Mouse (Mus musculus): ENCODE measurements at regions not wholly inside any gene's neighbourhood (a gene's known extent, or its start where the extent isn't known, plus 50 kb on each side); places are given as distances from the start of the nearest gene placed in this dataset.

DNA sequence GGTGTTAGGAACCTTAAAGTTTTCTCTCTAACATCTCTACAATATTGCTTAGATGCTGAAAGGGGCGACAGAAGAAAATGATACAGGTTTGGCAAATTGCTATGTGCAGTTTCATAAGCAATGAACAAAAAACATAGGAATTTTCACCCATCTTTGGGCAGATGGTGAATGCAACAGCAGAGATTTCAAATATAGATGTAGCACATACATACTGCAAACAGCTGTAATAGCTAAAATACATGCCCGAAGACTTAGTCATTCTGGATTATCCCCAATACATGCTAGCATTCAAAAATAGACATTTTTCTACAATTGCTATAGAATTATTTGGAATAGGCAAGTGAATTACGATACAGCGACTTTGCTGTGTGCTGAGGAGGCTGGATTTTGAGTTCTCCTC is 544.1 kb downstream of the D3Ertd751e start:
- DNase-seq (ENCODE audit: low spot score), result no peak

GRCm38 (mm10) chr3:42312424-42312823 is 570.0 kb downstream of the D3Ertd751e start:
- DNase-seq (ENCODE audit: low spot score), result no peak

- DNase-seq (ENCODE audit: low spot score), result no peak
Observed at GRCm38 (mm10) chr3:42327708-42328107, 585.3 kb downstream of the D3Ertd751e start.

- DNase-seq (ENCODE audit: low spot score), result peak; percentile 3
Observed at GRCm38 (mm10) chr3:42342806-42343205, 600.4 kb downstream of the D3Ertd751e start.

- no peak for DNase-seq (ENCODE audit: low spot score)
Observed at GRCm38 (mm10) chr3:42376785-42377184, 634.4 kb downstream of the D3Ertd751e start.

DNA sequence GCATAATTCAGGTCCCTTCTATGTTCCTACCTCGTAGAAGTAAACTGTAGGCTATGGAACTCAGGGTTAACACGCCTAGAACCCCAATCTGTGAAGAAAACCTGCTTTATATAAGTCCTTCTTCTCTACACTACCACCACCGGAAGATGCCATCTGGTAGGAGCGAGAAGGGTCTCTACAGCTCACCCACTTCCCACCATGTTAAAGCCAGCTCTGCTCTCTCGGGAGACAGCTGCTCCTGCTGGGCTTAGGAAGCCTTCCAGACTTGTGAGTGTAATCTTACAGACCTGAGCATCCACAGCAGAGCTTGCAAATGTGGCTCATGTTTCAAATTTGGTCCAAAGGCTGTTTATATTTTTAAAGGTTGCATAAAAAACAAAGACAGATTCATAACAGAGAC is 639.7 kb downstream of the D3Ertd751e start:
- no peak for DNase-seq (ENCODE audit: low spot score)

DNA sequence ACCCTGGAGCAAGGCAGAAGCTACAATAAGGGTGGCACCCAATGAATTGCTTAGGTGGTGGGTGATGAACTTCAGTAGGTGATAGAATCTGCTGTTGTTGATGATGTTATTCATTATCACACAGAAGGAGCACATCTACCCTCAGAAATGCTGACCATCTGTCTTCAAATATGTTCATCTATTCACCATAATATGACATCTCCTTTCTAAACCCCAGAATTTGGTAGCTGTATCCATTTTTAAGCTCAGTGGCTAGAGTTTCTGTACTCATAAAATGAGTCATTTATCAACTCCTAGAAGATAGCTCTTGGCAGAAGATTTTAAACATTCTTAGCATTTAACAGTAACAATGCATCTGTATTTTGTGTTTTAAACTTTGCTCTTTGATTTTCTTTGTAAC is 660.3 kb downstream of the D3Ertd751e start:
- DNase-seq (ENCODE audit: low spot score), result peak; percentile 54

DNA sequence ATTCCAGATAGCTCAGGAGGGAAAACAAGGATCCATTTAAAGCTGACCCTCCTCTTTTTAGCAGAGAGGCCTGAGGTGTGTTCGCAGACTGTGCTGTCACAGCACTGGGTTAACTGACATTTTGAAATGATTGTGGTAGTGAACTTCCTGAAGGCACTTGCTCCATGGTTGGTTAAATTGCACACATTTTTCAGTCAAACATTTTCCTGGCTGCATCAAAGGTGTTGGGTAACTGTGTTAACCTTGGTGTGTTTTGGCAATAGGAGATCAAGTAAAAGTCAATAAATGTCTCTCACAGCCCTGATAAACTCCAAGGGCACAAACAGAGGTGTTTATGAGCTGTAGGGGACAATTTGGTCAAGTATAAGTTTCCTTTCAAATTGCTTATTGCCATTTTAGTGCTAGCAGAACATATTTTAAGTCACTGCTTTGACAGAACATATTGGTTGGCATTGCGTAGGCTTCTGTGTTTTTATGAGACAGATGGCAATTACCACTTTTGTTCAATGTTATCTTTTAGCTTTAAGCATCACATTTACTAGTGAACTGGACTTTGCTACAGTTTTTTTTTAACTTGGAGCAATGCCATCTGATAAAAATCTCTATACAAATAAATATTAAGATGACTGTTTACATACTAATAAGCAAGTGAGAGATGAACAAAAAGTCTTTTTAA is 666.7 kb downstream of the D3Ertd751e start:
- DNase-seq (ENCODE audit: low spot score), result peak; percentile 73

DNA sequence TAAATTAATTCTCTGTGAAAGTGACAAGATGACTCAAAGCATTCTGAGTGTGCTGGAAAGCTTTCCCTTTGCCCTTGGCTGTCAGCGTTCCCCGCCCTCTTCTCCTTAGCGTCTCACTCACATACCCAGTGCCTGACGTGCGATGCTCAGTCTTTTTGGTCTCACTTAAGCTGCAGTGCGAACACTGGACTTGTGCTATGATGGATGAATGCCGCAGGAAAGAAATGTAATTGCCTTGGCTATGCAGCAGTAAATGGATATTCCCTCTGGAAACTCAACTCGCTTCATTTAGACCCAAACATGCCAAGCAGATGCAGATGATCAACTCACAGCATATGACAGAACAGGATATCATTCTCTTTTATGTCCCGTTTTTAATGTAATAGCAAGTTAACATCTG is 685.0 kb downstream of the D3Ertd751e start:
- no peak for DNase-seq (ENCODE audit: low spot score)

- no peak for DNase-seq (ENCODE audit: low spot score)
Observed at GRCm38 (mm10) chr3:42449575-42449974, 707.2 kb downstream of the D3Ertd751e start.

GRCm38 (mm10) chr3:42464353-42464752 is 721.9 kb downstream of the D3Ertd751e start:
- no peak for DNase-seq (ENCODE audit: low spot score)

DNA sequence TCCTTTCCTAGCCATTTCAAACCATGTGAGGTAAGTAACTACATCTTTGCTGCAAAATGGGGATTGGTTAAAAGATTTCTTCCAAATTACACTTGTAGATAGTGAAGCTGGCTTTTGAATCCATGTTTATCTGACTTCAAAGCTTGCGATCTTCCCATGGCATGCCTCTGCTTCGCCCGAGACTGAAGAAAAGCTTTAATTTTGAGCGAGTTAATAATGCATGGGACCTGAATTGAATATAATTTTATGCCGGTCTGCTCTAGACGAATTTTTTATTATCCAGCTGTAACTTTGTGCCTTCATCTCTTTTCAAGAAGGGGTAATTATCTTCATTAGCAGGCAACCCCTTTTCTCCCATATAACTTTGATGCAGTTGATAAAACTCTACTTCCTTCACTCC is 724.7 kb downstream of the D3Ertd751e start:
- DNase-seq (ENCODE audit: low spot score), result no peak

DNA sequence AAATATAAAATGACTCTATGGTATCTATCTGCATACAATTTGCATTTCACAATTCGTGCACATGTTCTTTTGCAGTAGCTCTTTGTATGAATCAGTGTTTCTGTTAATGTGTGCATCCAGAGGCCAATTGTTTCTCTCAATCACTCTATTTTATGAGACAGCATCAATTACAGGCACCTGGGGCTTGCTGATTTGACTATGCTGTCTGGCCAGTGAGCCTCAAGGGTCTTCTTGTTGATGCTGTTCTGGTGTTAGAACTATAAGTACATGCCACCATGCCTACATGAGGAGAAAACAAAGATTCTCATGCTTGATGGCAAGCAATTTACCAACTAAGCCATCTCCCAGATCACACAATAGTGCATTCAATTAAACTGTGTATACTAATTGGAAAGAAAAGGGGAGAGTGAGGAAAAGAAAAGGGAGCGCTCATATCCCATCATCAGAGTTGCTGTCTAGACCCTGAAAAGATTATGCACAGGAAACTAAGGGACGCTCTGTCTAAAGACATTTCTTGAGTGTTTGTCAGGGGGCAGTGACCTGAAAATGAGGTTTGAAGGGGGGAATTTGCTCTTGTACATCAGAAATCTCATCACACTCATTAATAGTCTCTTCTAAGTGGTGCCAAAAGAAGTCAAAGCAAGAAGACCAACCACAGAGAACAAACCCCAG is 772.6 kb downstream of the D3Ertd751e start:
- DNase-seq (ENCODE audit: low spot score), result no peak

DNA sequence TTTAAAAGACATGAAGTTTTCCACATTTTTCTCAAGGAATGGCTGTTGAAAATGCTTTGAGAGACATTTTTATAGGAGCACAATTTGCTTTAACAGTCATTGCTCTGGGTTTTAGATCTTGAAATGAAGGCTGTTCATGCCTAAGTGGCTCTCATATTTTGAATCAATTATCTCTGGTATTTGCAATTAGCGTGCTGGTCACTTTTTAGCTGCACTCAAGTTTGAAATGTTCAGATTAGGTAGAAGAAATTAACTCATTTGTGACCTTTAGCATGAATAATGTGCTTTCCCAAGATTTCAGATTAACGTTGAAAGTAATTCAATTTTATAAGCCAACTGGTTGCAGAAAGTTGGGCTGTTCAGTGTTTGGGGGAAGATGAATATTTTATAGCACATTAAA is 773.9 kb downstream of the D3Ertd751e start:
- DNase-seq (ENCODE audit: low spot score), result no peak

GRCm38 (mm10) chr3:42531397-42531796 is 789.0 kb downstream of the D3Ertd751e start:
- no peak for DNase-seq (ENCODE audit: low spot score)

DNA sequence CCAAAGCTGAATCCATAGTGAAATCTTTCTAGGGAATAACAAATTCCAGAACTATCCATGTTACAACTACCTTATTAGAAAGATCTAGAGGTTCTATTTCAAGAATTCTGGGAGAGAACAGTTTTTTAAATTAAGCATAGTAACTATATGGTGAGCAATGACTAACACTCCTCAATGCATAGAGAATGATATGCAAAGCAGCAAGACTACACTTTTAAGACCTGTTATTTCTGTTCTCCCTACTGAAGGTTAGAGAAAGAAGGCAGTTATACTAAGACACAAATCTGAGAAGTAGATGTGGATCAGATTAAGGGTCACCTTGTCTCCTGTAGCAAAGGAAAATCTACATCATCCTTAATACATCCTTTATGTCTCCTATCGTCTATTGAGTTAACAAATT is 824.3 kb downstream of the D3Ertd751e start:
- DNase-seq (ENCODE audit: low spot score), result no peak

- DNase-seq (ENCODE audit: low spot score), result no peak
Observed at GRCm38 (mm10) chr3:42570364-42571024, 828.1 kb downstream of the D3Ertd751e start.

GRCm38 (mm10) chr3:42571877-42572459 is 829.6 kb downstream of the D3Ertd751e start:
- no peak for DNase-seq (ENCODE audit: low spot score)

DNA sequence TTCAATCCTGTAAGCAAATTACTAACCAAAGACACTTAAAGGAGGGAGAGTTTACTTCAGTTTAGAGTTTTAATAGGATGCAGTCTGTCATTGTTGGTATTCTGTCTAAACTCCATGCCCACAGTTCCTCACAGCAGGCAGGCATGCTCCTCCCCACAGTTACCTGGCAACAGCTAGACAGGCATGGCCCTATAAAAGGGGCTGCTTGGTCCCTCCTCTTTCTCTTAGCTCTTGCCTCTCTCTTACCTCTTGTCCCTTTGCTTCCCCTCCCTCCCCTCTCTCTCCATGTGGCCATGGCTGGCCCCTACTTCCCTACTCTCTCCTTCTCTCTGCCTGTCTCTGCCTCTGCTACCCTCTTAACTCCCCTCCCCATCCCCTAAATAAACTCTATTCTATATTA is 830.7 kb downstream of the D3Ertd751e start:
- DNase-seq (ENCODE audit: low spot score), result no peak

DNA sequence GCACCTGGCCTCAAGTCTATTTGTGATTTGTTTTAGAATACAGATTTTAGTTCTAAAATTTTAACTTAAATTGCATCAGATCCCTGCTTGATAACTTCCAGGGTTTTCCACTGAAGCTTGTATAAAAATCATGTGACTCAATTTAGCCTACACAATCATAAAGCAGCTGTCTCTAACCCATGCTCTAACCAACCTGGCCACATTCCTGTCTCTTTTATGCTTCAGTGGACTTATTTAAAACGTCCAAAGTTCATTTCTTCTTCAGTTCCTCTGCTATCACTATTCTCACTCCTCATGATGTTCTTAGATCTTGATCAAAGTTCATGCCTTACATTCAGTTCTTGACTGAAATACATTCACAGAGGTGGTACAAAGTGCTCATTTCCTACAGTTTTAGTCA is 839.9 kb downstream of the D3Ertd751e start:
- no peak for DNase-seq (ENCODE audit: low spot score)

DNA sequence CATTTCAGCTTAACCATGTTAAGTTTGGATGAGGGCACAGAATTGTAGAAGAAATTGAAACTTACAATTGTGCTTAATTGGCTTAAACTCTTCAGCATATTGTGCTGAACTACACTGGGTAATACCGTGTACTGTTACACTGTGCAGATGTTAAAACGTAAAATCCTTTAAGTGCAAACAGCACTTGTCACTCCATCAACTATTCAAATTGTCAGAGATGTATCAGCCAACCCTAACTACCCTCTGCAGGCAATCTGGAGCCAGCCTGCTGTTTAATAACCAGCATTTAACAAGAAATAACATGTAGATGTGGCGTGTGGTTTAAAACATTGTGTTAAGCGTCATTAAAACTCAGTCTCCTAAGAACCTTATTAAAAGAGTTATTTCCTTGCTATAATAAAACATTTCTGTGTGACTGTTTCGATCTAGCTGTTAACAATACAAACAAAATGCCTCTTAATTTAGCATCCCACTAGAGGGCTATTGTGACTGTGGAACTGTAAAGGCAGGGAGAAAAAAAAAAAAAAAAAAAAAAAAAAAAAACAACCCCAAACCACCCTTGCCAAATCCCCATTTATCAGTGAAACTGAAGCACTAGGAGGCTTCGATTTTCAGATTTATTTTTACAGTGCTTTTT is 845.0 kb downstream of the D3Ertd751e start:
- DNase-seq (ENCODE audit: low spot score), result no peak

DNA sequence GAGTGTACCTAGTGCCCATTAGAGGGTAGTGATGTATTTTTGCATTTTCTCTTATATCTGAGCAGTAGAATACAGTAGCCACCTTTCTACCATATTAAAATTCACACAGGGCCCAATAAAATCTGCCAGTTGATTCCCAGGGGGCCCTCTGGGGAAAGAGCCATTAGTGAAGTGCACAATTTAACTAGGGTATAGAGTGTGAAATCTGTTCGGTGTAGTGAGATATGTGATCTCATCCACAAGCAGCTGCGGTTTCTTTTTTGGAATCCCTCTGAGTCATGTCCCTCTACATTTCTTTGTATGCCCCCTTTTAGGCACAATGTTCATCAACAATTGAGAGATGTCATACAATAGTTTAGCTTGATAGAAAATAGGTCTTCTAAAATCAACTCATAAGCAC is 847.1 kb downstream of the D3Ertd751e start:
- DNase-seq (ENCODE audit: low spot score), result no peak

DNA sequence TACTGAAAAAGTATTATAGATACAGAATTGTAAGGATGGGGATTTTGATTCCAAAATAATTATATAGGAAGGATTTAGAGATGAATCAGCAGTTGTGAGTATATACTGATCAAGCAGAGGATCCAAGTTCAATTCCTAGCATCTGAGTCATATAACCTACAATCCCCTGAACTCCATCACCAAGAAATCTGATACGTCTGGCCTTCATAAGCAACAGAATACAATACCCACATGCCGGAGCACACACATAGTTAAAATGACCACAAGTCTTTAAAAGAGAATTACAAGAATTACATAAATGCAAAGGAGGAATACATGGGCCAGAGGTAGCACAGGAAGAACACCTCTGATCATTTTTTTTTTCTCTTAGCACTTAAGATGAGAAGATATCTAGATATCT is 847.7 kb downstream of the D3Ertd751e start:
- DNase-seq (ENCODE audit: low spot score), result no peak
